Mouse (Mus musculus) kidney, adult 2 months (tissue): ENCODE measurements at regions not wholly inside any gene's neighbourhood (a gene's known extent, or its start where the extent isn't known, plus 50 kb on each side); places are given as distances from the start of the nearest gene placed in this dataset.

Experiments used
- CTCF ChIP-seq: fragments of 200-500 bp; conservative IDR thresholded peaks from 2 replicates; pipeline ENCODE4 v1.5.1; 2011; ENCODE audit warnings: low read depth, mild to moderate bottlenecking, control low read depth, low read length, moderate library complexity, mixed read lengths; ENCODE audit not compliant: insufficient read depth, insufficient read length
- POLR2A ChIP-seq: fragments of 200-500 bp; IDR thresholded peaks from one replicate; pipeline ENCODE4 v1.6.1; 2011; ENCODE audit warnings: low read depth, low read length, control low read depth

DNA sequence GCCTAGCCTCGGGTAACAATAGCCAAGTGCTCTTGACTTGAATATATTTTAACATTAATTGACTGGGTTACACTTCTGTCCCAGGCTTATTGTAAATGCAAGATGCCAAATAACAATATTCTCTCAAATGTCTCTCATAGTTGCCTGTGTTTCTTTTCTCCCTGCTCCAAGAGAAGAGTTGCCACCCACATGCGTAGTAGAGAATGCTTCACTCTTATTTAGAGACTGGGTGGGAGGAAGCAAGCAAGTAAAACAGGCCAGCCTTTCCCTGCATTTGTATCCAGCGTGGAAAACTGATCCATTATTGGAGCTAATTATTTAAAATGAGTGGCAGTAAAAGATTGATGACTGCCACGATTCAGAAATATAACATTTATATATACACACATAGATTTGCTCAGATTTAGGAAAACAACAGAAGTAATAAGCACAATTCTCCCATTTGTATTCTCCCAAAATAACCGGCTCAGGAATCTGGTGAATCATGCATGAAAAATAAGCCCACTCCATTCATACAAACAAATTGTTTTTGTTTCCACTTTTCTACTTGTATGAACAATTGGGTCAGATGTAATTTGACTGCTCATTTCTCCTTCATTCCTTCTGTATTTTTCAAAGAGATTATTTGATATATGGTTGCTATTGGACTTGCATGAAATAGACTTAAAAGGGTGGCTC, 134.9 kb downstream of the Trib2 start:
- TF ChIP-seq CTCF (no peak), POLR2A (no peak)
